Mouse (Mus musculus) adrenal gland, postnatal 10 days (tissue): ENCODE data around the gene Elf5. TPM values are rescaled to one million over a fixed set of nuclear protein-coding genes. Genes with fewer than 3 reads are reported as not detected.

Experiments used
- DNase-seq: peaks from one replicate; pipeline ENCODE4 v3.0.0; 2021; ENCODE audit warnings: mixed read lengths
- total RNA-seq, 2 experiments: library from RNA; stranded (reverse); gene quantifications; 2 replicates each; pipeline ENCODE4 v1.2.3; 2021

Elf5 gene
- total RNA-seq, 2 experiments from 2014 or later = not detected

GRCm38 (mm10) chr2:103435110-103435509 is 23.6 kb downstream of the Elf5 start:
- DNase-seq = no peak

DNA sequence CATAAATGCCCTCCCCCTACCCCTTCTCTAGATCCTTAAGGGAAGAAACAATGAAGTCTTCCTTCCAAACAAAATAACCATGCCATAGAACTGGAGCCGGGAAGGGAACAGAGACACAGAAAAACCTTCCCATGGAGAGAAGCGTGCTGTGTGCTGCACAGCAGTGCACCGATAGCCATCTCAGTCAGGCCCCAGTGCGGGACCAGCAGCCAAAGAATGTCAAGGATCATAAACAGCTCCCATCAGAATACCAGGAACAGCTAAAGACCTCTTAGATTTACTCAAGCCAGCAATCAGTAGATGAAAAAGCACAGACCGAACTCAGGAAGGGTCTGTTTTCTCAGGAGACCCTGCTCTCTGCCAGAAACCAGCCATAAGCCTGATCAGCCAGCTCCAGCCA is 25.0 kb downstream of the Elf5 start:
- no peak for DNase-seq

GRCm38 (mm10) chr2:103439071-103439622 is 27.7 kb downstream of the Elf5 start:
- no peak for DNase-seq

GRCm38 (mm10) chr2:103439710-103440109 is 28.2 kb downstream of the Elf5 start:
- peak; percentile 89 for DNase-seq

DNA sequence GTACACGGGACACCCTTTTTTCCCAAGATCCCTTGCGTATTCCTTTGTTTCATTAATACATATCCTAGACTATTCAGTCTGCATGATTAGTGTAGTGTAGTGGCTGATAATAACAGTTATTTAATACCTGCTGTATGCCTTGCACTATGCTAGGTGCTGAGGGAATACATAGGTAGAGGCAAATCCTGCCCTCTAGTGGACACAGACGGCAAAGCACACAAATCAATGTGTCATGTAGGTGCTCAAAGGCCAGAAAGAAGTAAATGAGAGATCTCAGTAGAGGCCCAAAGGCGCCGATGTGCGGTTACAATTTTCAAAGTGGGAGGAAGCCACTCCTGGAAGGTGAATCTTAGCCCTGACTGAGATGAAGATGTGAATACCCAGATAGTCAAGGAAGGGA is 34.3 kb downstream of the Elf5 start:
- DNase-seq = peak; percentile 64

GRCm38 (mm10) chr2:103446326-103446725 is 34.8 kb downstream of the Elf5 start:
- no peak for DNase-seq

DNA sequence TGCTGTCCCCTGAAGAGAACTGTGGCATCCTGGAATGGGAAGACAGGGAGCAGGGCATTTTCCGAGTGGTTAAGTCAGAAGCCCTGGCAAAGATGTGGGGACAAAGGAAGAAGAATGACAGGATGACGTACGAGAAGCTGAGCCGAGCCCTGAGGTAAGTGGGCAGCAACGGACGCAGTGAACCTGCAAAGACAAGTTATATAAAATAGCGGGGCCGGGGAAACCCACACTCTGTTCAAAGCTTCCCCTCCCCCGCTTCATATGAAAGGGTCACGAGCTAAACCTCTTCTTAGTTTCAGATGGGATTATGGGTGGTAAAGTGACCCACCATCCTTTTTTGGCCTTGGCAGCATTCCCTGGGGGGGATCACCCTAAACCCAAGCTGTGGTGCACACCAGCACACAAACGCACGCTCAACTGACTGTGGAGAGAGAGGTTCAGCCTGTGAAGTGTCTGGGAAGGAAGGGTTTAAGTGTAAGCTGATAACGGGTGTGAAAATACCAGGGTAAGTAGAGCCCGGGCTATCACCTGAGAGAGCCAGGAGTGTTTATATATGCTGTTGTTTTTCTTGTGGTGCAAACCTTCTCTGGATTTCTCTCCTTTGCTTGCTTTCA is 37.6 kb downstream of the Elf5 start:
- DNase-seq = no peak

DNA sequence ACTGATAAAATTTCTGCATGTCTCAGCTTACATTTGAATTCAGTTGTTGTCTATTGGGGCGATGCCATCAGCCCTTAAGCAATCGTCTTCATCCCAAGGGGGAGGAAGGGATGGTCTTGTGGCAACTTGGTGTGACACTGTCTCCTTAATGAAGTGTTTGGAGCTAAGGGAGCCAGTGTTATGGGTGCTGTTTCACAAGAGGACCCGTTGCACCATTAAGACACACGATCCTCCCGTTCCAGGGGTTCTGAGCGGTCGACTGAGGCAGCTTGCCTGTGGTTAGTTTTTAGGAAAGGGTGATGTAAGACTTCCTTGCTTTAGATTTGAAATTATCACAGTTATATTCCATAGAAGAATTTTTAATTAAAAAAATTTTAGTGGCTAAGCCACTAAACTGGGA is 38.3 kb downstream of the Elf5 start:
- no peak for DNase-seq

GRCm38 (mm10) chr2:103450267-103450666 is 38.8 kb downstream of the Elf5 start:
- DNase-seq = no peak

DNA sequence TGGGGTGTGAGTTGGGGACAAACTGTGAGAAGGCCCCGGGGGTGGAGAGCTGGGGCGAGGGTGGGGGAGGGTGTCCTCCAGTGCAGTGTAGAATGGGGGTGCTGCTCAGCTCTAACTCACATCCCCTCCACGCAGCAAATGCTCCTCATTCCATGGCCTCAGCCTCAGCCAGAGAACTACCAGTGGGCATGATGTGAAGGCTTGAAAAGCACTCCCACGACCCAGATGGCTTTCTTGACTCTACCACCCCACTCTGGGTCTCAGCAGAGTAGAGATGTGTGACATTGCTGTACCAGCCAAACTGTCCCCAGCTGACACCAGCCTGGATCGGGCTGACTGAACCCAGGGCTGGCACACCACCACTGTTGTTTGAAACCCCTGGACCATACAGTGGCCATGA is 41.1 kb downstream of the Elf5 start:
- no peak for DNase-seq

DNA sequence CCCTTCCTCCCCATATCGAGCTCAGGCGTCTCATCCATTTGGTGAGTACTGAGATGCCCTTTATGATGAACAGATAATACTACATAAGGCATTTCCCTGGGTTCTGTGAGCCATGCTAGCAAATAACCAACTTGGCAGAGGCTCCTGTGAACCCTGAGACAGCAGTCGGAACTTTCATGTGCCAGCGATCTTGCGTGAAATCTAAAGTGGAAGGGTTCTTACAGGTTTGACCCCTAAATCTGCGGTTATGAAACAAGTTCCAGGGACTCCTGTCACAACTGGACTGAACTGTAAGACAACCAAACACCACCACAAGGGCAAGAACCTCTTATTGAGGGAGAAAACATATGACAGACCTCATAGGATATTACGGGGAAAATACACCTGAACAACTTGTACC is 44.3 kb downstream of the Elf5 start:
- no peak for DNase-seq

GRCm38 (mm10) chr2:103456646-103457045 is 45.2 kb downstream of the Elf5 start:
- peak; percentile 88 for DNase-seq

DNA sequence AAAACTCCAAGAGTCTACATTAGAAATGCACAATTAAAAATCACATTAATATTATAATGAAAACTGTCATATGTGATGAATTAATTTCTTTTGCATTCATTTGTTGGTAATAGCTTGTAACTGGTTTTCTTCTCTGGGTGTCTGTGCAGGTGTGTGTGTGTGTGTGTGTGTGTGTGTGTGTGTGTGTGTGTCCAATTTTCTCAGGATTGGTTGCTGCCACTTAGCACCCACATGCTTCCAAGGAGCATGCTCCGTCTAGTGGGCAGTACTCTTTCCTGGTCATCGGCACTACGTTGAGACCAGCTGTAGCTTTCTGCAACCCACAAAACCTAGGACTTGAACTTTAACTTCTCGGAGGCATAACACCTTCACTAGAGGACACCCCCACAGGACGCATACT is 45.6 kb downstream of the Elf5 start:
- DNase-seq = no peak

DNA sequence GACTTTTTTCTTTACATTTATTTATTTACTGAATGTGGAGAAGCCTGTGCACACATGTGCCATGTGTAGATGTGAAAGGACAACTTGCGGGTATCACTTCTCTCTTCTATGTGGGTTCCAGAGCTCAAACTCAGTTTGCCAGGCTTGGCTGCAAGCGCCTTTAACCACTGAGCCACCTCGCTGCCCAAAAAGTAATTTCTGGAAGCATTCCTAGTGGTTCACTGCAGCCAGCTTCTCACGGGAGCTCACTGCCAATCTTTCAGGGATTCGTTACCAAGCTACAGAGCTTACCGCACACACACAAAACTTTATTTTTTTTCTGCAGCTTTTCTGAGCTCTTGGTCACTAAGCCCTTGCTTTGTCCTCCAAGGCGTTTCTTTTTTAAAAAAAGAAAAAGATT is 46.1 kb downstream of the Elf5 start:
- peak; percentile 43 for DNase-seq

DNA sequence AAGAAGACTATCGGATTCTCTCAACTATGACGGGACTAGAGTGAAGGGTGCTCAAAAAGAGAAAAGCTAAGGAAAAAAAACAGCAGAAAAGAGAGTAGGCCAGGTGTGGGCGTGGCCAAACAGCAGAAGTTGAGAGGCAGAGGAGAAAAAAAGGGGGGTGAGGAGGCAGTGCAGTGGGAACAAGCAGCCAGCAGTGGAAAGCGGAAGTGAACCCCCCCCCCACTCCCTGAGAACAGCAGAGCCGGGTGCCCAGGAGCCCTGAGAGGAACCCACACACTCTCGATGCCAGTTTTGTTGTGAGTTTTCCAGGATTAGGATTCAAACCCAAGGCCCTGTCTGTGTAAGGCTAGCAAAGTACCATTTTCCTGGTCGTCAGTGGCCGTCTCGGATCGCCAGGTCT is 47.6 kb downstream of the Elf5 start:
- DNase-seq = no peak

- DNase-seq = no peak
These were observed 49.7 kb downstream of the Elf5 start for GRCm38 (mm10) chr2:103461210-103461609.

GRCm38 (mm10) chr2:103461743-103462142 is 50.3 kb downstream of the Elf5 start:
- DNase-seq = no peak

- DNase-seq = no peak
These were observed 51.3 kb downstream of the Elf5 start for GRCm38 (mm10) chr2:103462746-103463145.

- no peak for DNase-seq
These were observed 53.0 kb downstream of the Elf5 start for GRCm38 (mm10) chr2:103464524-103464923.

- DNase-seq = no peak
These were observed 53.9 kb downstream of the Elf5 start for GRCm38 (mm10) chr2:103465429-103465828.

GRCm38 (mm10) chr2:103466272-103466671 is 54.8 kb downstream of the Elf5 start:
- no peak for DNase-seq

DNA sequence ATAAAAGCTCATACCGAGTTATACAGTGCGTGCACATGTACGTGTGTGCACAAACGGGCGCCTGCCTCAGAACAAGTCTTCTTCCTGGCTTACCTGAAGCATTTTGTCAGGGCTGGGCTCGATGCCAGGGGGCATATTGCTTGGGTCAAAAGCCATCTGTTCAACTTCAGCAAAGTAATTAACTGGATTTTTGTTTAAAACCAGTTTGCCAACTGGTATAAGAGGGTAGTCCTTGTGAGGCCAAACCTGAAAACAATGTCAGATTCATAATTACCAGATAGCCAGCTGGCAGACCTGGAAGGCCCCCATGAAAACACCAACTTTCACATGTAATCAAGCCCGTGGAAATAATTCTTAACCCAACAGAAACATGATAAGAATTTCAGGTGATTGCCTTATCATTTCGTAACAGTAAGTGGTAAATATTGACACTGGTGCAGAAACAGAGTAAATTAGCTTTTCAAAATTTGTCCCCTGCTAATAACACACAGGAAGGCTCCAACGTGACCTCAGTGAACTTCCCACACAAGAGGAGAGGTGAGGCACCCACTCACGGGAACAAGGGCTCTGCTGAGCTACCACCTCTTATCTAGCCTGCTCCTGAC is 55.6 kb downstream of the Elf5 start:
- DNase-seq = no peak

- DNase-seq = no peak
These were observed 61.9 kb downstream of the Elf5 start for GRCm38 (mm10) chr2:103473362-103473761.

DNA sequence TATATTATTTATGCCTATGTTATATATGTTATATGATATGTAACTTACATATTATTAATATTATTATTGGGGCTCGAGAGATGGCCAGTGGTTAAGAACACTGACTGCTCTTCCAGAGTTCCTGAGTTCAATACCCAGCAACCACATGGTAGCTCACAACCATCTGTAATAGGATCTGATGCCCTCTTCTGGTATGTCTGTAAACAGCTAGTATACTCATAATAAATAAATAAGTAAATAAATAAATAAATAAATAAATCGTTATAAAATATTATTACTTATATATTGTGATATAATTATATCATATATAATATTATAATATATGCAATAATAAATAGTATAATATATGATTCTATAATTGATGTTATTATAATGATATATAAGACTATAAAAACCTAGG is 64.7 kb downstream of the Elf5 start:
- DNase-seq = no peak
